Mouse (Mus musculus) ovary, postnatal 14 days (tissue): Measurements from ENCODE around the gene Hist1h2bn.
"Not testable (repeated sequence)": the region's sequence is repeated elsewhere in the genome, so short reads cannot be mapped to it uniquely, and the experiment has no call there.

Experiments used
- DNase-seq: peaks from one replicate; pipeline ENCODE4 v3.0.0; 2022; ENCODE audit warnings: low spot score

Gene Hist1h2bn

DNA sequence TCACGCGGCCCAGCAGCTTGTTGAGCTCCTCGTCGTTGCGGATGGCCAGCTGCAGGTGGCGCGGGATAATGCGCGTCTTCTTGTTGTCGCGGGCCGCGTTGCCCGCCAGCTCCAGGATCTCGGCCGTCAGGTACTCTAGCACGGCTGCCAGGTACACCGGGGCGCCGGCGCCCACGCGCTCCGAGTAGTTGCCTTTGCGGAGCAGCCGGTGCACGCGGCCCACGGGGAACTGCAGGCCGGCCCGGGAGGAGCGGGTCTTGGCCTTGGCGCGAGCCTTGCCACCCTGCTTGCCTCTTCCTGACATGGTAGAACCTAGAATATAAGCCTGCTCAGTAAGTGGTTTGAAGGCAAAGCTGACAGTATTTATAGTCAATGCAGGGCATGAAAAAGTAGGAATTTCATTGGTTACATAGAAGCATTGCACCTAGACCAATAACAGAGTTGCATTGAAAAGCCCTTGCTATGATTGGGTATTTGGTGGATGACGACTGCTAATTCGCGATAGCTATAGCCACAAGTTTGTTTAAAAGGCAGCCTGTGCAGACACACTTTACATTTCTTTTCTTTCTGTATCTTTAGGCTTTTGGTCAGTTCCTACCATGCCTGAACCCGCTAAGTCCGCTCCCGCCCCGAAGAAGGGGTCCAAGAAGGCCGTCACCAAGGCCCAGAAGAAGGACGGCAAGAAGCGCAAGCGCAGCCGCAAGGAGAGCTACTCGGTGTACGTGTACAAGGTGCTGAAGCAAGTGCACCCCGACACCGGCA is at the start of gene Hist1h2bn, which contains the start of gene Hist1h2ak:
Gene Hist1h2bn (plus strand): TSS at position 600 of the 762 bp plus-strand sequence.
Gene Hist1h2ak (minus strand): TSS at position 304 of the 762 bp plus-strand sequence.
- DNase-seq = peak; percentile 46

GRCm38 (mm10) chr13:21706669-21707068 is 47.3 kb upstream of the Hist1h2bn start:
- DNase-seq = no peak

DNA sequence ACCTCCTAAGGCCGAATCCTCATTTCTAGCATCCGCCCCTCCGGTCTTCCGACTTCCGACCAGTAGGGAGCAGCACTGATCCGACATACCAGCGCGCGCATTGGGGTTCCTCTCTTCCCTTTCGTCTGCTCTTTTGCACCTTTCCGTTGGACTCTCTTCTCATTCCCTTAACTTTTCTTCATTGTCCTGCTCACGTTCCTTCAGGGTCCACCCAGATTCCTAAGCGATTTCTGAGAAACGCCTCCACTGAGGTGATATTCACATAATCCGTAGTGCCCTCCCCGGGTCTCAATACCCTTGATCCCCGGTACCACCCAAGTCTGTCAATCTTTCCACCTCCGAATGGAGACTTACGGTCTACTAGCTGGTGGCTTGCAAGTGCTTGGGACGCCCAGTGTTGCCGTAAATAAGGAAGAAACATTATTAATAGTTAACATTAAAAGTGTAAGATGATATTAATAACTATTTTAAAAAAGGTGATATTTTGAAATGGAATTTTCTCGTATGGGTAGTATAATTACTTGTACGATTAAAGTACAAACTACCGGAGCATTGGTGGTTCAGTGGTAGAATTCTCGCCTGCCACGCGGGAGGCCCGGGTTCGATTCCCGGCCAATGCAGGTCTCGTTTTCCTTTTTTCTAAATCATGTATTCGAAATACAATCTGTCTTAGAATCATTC is 43.8 kb upstream of the Hist1h2bn start:
- DNase-seq = peak; percentile 88

DNA sequence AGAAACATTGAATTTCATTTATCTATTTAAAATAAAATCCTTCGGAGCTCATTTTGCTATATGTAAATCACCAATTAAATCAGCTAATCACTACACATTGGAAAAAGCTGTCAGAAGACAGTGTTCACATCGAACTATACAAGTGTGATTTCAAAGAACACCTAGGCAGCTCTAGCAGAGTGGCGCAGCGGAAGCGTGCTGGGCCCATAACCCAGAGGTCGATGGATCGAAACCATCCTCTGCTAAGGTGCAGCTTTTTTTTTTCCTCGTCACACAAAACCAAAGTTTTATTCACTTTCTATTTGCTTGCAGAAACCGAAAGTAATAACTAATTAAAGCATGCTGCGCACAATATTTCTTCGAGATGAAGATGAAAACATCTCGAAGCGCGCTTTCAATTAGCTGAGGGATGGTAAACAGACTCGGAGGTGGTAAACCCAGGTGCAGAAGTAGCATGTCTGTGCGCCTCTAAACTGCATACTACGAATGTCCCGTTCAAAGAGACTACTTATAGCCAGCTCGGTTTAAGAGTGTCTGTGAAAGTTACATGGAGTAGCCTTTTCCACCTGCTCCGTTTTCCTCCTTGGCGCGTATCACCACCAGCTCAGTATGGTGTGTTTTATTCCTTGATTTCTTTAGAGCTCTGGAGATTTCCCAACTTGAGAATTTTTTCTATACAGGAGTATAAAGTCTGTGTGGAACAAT is 43.0 kb upstream of the Hist1h2bn start:
- peak; percentile 84 for DNase-seq

GRCm38 (mm10) chr13:21711698-21712097 is 42.2 kb upstream of the Hist1h2bn start:
- DNase-seq = no peak

DNA sequence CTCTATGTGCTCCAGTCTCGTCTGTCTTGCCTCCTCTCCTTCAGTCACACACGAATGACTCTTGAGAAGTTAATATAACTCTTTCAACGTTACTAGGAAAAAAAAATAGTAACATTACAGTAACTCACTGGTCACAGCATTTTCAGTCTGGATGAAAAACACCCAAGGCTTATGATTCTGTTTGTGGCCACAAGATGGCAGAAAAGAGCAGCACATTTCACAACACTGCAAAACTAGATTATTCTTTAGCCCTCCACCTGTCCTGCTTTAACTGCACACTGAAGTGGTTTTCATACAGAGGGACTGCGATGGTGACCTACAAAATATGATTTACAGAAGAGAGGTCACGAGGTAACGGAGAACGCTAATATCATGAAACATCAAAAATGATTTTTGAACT is 39.2 kb upstream of the Hist1h2bn start:
- peak; percentile 49 for DNase-seq

DNA sequence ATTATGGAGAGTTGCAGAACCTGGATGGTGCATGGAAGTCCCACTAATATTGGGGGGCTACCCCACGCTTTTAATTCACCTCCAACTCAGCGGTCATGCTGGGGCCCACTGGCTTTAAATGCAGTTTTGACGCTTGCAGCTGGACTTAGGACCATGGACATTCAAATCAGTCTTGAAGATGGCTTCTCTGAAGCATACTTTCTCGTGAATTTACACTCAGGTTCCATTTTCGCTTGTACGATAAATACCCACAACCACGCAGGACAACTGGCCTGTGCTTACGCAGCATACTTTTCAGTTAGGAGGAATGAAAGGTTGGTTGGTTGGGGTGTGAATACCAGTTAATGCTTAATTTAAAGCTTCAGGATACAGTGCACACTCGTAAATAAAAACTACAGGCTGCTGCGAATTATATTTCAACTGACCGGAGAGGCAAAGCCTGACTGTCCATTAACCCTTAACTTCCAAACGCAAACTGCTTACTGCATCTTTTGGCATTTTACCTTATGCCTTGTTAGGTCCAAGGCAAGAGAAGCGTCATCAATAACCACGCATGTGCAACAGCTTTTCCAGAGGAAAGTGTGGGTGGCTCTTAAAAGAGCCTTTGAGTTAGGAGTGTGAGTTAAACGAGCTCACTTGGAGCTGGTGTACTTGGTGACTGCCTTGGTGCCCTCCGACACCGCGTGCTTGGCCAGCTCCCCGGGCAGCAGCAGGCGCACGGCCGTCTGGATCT is 38.6 kb upstream of the Hist1h2bn start:
- no peak for DNase-seq

GRCm38 (mm10) chr13:21715864-21716539 is 37.9 kb upstream of the Hist1h2bn start, which contains the start of the genes Hist1h2bl and Hist1h2ai:
Gene Hist1h2bl (minus strand): TSS chr13:21716143.
Gene Hist1h2ai (plus strand): TSS chr13:21716422.
- peak; percentile 64 for DNase-seq

DNA sequence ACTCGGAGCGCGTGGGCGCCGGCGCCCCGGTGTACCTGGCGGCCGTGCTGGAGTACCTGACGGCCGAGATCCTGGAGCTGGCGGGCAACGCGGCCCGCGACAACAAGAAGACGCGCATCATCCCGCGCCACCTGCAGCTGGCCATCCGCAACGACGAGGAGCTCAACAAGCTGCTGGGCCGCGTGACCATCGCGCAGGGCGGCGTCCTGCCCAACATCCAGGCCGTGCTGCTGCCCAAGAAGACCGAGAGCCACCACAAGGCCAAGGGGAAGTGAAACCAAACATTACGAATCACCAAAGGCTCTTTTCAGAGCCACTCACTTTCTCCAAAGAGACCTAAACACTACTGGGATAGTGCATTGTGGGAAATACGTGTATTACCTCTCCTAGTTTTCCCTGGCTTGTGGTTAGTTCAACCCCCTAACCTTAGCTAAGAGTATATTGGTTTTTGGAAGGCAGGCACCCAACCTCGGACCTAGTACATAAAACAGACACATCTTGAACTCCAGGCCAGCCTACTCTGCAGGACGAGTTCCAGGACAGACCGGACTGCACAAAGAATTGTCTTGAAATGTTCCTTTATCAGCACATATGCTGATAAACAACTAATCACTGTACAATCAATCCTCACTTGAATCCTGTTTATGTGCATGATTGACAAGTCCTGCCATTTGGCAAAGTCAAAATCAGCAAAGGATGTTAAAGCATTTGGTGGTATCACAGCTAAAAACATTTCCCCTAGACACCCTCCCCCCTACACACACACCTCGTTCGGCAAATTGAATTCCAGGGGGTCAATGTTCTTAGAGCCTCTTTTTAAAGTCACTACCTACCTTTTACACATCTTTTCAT is 37.2 kb upstream of the Hist1h2bn start:
- DNase-seq = not testable (repeated sequence)

GRCm38 (mm10) chr13:21717397-21718357 is 36.2 kb upstream of the Hist1h2bn start, which contains the start of gene Hist1h3h:
Gene Hist1h3h (plus strand): TSS chr13:21717659.
- peak; percentile 76 for DNase-seq

DNA sequence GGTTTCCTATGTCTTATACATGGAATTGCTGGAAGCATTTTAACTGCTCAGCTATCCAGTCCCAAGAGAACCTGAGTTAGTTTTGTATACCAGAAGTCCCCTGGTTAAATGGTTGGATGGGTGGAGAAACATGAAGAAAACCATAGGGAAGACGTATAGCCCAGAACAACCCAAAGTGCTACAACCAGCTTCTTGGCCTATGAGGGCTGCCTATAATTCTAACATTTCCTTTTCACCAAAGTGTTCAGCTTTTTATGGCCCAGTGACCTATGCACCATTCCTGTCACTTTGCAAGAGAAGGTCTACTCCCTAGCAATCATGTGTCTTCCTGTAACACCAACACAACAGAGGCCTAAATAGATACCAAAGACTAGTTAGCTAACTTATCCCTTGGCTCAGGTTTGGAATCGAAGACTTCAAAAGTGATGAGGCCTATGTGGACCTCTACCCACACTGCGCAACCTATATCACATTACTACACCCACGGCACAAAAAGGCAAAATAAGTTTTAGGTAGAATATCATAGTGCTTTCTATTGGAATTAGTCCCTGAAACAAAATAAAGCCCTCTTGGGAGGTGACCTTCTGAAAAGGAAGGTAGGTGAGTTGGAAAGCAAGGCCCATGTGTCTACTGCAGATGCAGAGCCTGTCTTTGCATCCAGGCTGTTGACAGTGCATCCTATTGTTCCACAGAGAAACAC is 35.4 kb upstream of the Hist1h2bn start:
- DNase-seq = no peak

GRCm38 (mm10) chr13:21721107-21721756 is 32.7 kb upstream of the Hist1h2bn start:
- DNase-seq = not testable (repeated sequence)

DNA sequence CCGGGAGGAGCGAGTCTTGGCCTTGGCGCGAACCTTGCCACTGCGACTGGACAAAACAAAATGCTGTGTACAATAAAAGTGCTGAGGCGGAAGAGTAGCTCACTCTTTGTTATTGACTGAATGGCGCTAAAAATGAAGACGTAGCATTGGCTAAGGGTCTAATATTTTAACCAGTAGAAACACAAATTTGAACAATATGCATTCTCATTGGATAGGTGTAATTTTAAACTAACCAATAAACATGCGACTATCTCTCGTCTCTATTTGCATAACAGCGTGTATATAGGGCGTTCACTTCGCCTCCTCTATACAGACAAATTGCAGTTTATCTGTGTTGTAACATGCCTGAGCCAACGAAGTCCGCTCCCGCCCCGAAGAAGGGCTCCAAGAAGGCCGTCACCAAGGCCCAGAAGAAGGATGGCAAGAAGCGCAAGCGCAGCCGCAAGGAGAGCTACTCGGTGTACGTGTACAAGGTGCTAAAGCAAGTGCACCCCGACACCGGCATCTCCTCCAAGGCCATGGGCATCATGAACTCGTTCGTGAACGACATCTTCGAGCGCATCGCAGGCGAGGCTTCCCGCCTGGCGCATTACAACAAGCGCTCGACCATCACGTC is 32.1 kb upstream of the Hist1h2bn start, which contains the start of gene Hist1h2bm:
Gene Hist1h2bm (plus strand): TSS at position 288 of the 616 bp plus-strand sequence.
- DNase-seq = not testable (repeated sequence)

- no peak for DNase-seq
These were observed 31.5 kb upstream of the Hist1h2bn start for GRCm38 (mm10) chr13:21722373-21722925.

DNA sequence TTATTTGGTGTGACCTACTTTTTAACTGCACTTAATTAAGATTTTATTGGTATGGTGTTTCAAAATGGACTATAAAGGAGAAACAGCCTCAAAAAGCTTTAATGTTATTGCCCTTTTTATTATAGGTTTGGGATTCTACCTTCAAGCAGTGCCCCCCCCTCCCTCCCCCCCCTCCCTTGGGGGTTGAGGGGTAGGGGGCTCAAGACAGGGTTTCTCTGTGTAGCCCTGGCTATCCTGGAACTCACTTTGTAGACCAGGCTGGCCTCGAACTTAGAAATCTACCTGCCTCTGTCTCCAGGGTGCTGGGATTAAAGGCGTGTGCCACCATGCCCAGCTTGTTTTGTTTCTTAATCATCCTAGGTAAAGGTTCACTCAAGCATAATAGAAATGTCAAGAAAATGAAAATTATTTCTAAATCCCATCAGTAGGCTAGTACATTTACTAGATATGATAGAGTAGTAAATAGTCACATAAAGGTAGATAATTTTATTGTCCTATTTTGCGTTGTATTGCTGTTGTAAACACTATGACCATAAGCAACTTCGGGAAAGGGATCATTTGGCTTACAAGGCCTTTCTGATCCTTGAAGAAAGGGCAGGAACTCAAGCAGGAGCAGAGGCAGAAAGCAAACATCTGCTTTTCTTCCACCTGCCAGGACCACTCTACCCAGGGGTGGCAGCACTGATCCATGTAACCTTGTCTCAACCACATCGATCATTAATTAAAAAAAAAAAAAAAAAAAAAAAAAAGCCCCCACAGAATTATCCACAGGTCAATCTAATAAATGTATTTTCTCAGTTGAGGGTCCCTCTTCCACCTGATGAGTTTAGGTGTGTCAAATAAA is 30.7 kb upstream of the Hist1h2bn start:
- DNase-seq = no peak
